Mouse (Mus musculus) bone marrow macrophage, adult 2 months (primary cell): ENCODE data around the gene RPS10-NUDT3. TPM values are rescaled to one million over a fixed set of nuclear protein-coding genes. Genes with fewer than 3 reads are reported as not detected.
A peak's percentile ranks its signal among the peaks of the same experiment; 100 is the strongest.

ENCODE experiments used
- H3K27ac ChIP-seq: 2 replicates; pipeline ENCODE4 v1.5.1; 2012; ENCODE audit warnings: low read depth, low read length; ENCODE audit not compliant: insufficient read depth
- H3K4me1 ChIP-seq: 2 replicates; pipeline ENCODE4 v1.6.1; 2012; ENCODE audit warnings: low read length; ENCODE audit not compliant: control insufficient read depth, insufficient read depth
- H3K4me3 ChIP-seq: 2 replicates; pipeline ENCODE4 v1.5.1; 2012; ENCODE audit warnings: mild to moderate bottlenecking, low read length, moderate library complexity; ENCODE audit not compliant: insufficient read depth
- CTCF ChIP-seq: IDR thresholded peaks from 2 replicates; pipeline ENCODE4 v1.5.1; 2012; ENCODE audit warnings: low read depth, mild to moderate bottlenecking, low read length, moderate library complexity
- POLR2A ChIP-seq: IDR thresholded peaks from 2 replicates; pipeline ENCODE4 v1.6.1; 2012; ENCODE audit warnings: mild to moderate bottlenecking, low read depth, low read length, borderline replicate concordance
- polyA plus RNA-seq: library from polyadenylated mRNA; stranded (reverse); fragments of >200 nt; gene quantifications from 2 replicates; pipeline ENCODE4 v1.2.4, GENCODE M21; 2012; ENCODE audit not compliant: missing spikeins, insufficient read depth, insufficient read length

Gene RPS10-NUDT3
- polyA plus RNA-seq, 1 experiment: not detected

DNA sequence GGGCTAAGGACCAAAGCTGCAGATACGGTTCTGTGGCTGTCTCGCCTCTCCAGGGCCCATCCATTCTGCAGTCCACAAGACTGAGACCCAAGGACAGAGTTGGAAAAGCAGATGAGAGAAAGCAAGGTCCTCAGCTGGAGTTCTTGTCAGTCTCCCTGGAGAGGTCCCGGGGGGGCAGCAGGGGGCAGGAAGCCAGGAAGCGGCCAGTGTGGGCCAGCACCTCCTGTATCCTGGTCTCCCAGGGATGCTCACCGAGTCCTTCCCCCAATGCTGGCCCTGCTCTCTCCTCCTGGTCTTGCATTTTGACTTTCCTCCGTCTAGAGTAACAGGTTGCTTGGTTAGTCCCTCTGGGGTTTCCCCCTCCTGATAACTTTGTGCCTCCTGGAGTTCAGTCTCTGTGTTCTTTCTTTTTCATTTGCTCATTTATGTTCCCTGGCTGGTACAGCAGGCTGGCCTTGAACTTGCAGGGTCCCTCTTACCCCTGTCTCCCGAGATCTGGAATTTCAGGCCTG, 88.4 kb downstream of the RPS10-NUDT3 start:
- Histone ChIP-seq H3K27ac (peak overlapping the region; percentile 60), H3K4me3 (no peak overlapping the region), H3K4me1 (peaks cover 31% of the 10 kb centered on the region)
- TF ChIP-seq POLR2A (no peak), CTCF (no peak)

DNA sequence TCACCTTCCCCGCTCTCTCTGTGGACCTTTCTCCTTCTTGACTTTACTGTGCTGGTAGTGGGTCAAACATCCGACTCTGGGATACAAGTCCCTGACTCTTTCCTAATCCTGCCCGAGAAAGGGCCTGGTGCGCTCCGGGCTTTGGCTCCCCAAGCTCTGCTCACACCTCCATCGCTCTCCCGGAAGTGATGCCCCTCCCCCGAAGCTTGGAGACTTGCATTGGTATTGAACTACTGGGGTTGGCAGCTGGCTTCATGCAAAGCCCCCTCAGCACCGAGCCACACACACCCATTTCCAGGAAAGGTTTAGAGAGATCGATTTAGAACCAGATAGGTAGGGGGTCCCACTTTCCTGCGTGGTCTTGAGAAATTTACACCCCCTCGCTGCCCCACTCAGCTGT, 89.0 kb downstream of the RPS10-NUDT3 start:
- no peak for TF ChIP-seq CTCF
- no peak for TF ChIP-seq POLR2A

DNA sequence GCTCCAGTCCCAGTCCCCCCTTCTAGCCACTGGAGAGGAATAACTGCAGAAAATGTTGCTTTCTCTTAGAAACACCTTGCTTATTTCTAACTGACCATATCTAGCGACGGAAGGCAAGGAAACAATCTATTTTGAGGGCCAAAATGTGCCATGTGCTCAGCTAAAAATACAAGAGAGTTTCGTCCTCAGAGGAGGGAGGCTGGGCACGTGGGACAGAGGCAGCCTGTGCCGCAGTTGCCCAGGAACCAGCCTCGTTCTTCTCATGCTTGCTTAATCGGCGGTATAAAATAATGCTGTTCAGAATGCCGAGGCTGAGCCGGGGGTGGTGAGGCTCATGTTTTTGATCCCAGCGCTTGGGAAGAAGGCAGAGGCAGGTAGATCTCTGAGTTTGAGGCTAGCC, 90.5 kb downstream of the RPS10-NUDT3 start:
- Histone ChIP-seq H3K27ac (no peak overlapping the region), H3K4me1 (peaks cover 26% of the 10 kb centered on the region), H3K4me3 (no peak overlapping the region)
- no peak for TF ChIP-seq CTCF
- TF ChIP-seq POLR2A: no peak

More for the DNA sequence above, 89.0 kb downstream of the RPS10-NUDT3 start:
- Histone ChIP-seq H3K4me3 (no peak overlapping the region), H3K4me1 (peaks cover 27% of the 10 kb centered on the region), H3K27ac (no peak overlapping the region)

DNA sequence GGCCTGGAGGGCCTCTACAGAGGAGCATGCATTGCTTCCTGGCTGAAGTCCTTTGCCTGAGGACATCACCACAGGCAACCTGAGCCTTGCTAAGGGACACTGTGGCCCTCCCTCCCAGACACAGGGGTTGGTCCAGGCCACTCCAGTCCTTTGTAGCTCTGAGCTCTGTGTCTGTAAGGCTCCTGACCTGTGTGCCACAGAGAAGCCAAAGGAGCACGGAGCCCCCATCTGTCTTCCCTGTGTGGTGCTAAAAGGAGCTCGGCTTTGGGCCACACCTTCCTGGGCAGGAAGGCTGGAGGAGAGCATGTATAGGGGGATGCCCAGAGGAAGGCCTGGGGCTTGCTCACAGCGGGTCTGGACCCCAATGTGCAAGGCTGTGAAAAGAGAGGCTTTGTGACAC, 93.0 kb downstream of the RPS10-NUDT3 start:
- Histone ChIP-seq H3K4me3 (no peak overlapping the region), H3K4me1 (peaks cover 17% of the 10 kb centered on the region), H3K27ac (no peak overlapping the region)
- TF ChIP-seq POLR2A: no peak
- no peak for TF ChIP-seq CTCF

DNA sequence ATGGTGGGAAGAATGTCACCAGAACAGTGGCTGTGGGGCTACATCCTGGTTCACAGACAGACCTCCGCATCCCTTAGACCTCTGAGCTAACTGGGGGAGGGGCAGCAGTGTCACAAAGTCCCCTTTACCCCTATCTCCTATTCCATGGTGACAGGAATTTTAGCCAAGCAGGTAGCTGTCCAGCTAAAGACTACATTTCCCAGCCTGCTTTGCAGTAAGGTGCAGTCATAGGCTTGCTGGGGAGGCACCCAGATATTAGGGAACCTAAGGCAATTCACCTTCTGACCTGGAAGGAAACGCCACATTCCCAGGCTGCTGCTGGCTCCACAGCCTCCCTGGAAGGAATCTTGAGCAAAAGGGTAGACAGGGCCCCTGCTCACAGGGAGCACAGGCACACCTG, 93.8 kb downstream of the RPS10-NUDT3 start:
- TF ChIP-seq CTCF (no peak), POLR2A (no peak)
- Histone ChIP-seq H3K4me1 (peaks cover 9% of the 10 kb centered on the region), H3K4me3 (no peak overlapping the region), H3K27ac (no peak overlapping the region)

DNA sequence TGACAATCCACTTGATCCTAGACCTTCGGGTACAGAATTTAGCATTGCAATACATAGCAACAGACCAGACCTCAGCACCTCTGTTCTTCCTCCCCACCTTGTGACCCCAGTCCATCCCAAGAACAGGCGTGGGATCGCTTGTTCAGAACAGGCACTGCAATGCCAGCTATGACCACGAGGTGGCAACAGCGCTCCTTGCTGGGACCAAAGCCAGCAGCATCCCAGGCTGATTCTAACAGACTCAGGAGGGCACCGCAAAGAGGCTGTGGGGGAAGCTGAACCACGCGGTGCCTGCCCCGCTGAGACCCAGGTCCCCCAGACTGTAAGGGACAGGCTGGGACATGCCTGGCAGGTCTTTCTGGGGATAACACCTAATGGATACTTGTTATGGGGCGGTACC, 100.3 kb downstream of the RPS10-NUDT3 start:
- H3K27ac ChIP-seq: no peak overlapping the region
- TF ChIP-seq POLR2A: no peak
- TF ChIP-seq CTCF: peak; percentile 72
- no peaks in the 10 kb centered on the region; the same call in 1 of the 2 replicates for H3K4me1 ChIP-seq
- H3K4me3 ChIP-seq: no peak overlapping the region

DNA sequence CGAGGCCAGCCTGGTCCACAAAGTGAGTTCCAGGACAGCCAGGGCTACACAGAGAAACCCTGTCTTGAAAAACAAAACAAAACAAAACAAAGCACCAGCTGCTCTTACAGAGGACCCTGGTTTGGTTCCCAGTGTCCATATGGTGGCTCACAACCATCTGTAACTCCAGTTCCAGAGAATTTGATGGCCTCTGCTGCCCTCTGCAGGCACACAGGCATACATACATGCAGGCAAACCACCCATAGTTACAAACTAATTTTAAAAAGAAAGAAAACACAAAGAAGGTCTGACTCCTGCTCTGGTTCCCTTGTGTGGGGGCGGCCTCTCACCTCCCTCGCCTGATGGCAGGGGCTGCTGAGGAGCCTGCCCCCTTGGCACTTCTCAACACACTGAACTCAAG, 101.7 kb downstream of the RPS10-NUDT3 start:
- no peaks in the 10 kb centered on the region for H3K4me1 ChIP-seq
- no peak overlapping the region for H3K4me3 ChIP-seq
- no peak overlapping the region for H3K27ac ChIP-seq
- no peak for TF ChIP-seq CTCF
- no peak for TF ChIP-seq POLR2A

DNA sequence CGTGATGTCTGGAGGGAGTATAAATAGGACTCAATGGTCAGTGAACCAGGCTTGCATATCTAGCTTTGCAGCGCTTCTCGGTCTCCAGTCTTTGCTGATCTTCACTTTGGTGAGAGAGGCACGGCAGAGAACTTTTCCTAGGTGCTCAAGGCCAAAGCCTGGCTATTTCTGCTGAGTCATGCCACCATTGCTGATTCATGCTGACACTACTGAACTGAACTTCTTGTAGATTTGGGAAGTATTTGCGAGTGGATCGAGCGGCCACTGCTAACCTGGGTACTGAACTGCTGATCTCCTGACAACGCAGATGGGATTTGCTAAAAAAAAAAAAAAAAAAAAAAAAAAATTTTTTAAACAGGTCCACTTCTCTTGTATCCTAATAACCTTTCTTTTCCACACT, 102.9 kb downstream of the RPS10-NUDT3 start:
- Histone ChIP-seq H3K4me1 (peaks cover 3% of the 10 kb centered on the region; the same call in 1 of the 2 replicates), H3K4me3 (no peak overlapping the region), H3K27ac (no peak overlapping the region)
- TF ChIP-seq POLR2A (no peak), CTCF (no peak)

Other genes starting within 250 kb of the RPS10-NUDT3 start
- gene Grm4, start 113.8 kb downstream of the RPS10-NUDT3 start, polyA plus RNA-seq: not detected in 2 replicates
- 151 and 159 TPM in 2 replicates for gene Hmga1, start 78.7 kb downstream of the RPS10-NUDT3 start, polyA plus RNA-seq
- 76.7 and 85.6 TPM in 2 replicates for gene AI413582, start 69.5 kb downstream of the RPS10-NUDT3 start, polyA plus RNA-seq
- 55.7 and 58.0 TPM in 2 replicates for gene Nudt3, start 11.7 kb downstream of the RPS10-NUDT3 start, polyA plus RNA-seq
- gene Rps10, start 1.4 kb upstream of the RPS10-NUDT3 start, polyA plus RNA-seq: 1,367 and 1,405 TPM in 2 replicates
- gene Pacsin1, start 20.3 kb upstream of the RPS10-NUDT3 start, polyA plus RNA-seq: not detected in 2 replicates
- gene Spdef, start 93.7 kb upstream of the RPS10-NUDT3 start, polyA plus RNA-seq: not detected in 2 replicates
- gene D17Wsu92e, start 185.4 kb upstream of the RPS10-NUDT3 start, polyA plus RNA-seq: 75.8 and 81.8 TPM in 2 replicates
- 105 and 113 TPM in 2 replicates for gene Snrpc, start 202.9 kb upstream of the RPS10-NUDT3 start, polyA plus RNA-seq
- gene Uhrf1bp1, start 221.2 kb upstream of the RPS10-NUDT3 start, polyA plus RNA-seq: 7.5 TPM in 2 replicates